Mouse (Mus musculus) frontal cortex, adult (tissue): Measurements from ENCODE around the gene Kcnh2.

Experiments used
- ATAC-seq: cut with Nextera tagmentation; 2 replicates; pipeline ENCODE4 v1.9.2; 2017; ENCODE audit warnings: mild to moderate bottlenecking, moderate library complexity, mixed read lengths; ENCODE audit not compliant: low TSS enrichment

Gene Kcnh2

DNA sequence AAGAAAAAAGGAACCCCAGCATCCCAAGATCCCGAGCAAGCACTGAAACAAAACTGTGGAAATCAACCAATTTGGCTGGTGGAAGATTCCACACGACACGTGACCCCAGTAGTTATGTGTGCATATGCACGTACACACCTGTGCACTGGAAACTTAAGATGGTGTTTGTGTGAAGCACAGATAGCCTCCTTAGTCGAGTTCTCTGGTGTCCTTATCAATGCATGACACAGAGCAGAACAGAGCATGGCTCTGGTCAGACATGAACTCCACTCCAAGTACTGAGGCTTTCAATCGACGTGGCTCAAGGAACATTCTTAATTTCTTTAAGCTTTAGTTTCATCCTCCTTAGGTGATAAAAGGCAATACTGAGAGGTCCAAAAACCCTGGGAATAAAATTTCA is 5.1 kb downstream of the Kcnh2 start:
- no peak for ATAC-seq

DNA sequence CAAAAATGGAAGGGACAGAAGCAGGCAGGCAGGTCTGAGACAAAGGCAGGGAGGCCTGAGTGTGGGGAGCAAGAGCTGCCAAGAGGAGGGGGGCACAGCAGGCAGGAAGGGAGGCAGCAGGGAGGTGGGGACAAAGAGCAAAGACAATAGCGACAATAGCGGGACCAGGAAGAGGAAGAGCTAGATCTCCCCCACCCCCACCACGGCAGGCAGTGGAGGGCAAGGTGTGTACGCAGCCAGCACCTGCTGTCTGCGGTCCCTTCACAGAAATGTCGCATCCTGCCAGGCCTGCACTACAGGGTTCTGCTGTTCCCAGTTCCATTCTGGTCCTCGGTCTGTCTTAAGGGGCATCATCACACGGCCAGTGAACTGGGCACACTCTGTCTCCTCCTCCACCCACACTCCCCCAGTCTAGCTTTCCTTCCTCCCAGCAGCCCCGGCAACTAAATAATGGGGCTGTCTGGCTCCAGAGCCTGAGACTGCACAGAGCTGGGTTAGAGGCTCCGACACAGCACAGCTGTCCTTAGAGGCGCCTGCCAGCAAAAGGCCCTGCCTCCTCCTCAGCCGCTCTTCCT is 6.8 kb downstream of the Kcnh2 start:
- peak; percentile 42 for ATAC-seq

DNA sequence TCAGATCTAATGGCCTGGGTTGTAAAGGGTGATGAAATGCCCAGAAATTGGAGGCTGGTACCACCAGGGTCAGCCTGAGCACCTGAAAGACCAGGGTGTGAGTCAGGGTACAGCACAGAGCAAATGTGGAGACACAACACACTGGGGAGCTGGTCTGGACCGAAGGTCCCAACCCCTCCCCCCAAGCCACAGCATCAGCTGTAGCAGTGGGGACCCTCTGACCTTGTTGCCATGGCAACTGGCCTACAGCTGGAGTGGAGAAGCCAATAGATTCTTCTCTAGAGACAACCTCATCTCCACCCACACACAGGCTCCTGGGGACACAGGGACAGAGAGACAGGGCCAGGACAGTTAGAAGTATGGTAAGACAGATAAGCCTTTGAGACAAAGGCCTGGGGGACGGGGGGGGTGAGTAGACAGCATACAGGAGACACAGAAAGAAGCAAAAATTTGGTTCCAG is 7.4 kb downstream of the Kcnh2 start:
- no peak for ATAC-seq

DNA sequence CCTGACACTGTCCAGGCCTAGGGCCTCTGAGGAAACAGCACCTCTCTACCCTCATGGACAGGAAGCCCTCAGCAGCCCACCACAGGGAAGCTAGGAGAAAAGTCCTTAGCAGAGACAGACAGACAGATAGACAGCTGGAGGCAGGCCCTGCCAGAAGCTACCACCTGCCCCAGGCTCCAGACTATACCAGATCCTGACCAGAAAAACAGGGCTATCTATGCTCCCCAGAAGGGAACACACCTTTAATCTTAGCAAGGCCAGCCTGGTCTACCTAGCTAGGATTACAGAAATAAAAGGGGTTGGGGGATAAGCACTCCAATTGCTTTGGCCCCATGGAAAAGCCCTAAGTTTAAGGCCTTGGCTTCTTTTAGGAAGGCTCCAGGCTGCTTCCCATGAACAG is 8.0 kb downstream of the Kcnh2 start:
- ATAC-seq, result no peak

DNA sequence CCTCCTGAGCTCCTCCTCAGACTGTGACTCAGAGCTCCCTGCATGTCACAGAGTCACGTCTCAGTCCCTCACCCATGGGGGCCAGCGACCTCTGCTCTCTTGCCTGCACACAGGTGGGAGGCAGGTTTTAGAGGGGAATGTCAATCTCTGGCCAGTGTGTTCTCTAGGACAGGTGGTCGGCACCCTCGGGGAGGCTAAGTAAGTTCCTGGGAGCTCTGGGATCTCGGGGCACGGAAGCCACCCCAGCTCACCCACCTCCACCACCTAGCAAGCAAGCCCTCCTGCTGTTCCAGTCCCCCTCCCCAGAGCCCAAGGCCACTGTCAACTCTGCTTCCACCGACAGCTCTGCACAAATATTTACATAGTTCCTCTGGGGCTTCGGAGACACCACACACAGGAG is 8.4 kb downstream of the Kcnh2 start:
- ATAC-seq, result no peak

DNA sequence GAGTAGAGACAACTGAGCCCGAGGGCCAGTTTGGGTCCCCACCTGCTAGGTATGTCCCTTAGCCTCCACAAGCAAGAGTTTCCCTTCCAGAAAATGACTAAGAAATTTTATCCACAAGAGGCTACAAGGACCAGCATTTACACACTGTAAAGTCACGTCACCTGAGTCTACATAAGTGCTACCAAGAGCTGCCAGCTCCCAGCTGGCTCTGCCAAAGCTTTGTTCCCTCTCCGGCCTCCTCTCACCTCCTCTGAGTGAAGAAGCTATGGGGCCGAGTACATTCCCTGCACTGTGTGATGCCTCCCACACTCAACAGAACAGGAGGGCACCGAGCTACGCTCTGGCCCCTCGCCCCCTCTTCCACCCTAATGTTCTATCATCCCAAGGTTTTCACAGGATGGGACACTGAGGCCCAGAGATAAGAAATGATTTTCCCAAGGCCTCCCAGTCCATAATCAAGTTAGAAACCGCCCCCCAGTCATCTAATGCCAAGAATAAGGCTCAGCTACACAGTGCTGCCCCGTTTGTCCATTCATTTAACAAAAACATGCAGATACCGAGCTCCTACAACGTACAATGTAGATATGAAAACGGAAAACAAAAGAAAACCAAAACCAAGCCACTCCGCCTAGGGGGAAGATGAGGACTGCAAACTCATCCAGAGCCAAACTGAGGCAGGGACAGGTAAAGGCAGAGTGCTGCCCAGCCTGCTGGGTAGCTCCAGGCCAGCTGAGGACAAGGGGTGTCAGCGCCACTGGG is 9.0 kb downstream of the Kcnh2 start:
- no peak for ATAC-seq

DNA sequence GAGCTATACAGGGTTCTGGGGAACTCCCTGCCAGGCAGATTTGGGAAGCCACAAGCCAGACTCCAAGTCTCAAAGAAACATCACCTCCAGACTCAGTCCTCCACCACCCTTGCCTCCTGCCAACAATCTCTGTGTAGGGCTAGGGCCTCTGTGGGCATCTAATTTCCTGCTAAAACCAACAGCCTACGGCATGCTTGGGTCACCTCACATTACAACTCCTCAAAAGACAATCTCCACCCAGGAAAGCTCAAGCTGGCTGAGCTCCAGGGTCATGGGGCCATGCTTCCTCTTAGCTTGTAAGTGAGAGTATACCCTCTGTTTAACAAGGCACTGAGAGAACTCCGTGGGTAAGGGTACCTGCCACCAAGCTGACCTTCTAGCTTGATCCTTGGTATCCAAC is 13.6 kb downstream of the Kcnh2 start:
- ATAC-seq, result no peak

DNA sequence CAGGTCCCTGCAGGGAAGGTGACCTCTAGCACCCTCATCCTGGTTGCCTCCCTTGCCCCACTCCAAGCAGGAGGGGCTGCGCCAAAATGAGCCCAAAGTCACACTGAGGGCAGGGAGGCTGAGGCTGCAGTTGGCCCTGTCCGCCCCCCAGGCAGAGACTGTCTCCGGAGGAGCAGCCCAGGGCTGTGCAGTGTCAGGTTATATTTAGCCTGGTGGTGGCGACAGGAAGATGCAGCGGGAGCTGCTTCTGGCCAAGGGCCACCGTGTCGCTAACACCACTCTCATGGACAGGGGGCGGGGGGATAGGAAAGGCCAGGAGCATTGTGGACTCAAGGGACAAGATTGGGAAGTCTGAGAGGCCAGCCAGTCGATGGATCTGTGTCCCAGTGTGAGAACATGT is 14.0 kb downstream of the Kcnh2 start:
- no peak for ATAC-seq

DNA sequence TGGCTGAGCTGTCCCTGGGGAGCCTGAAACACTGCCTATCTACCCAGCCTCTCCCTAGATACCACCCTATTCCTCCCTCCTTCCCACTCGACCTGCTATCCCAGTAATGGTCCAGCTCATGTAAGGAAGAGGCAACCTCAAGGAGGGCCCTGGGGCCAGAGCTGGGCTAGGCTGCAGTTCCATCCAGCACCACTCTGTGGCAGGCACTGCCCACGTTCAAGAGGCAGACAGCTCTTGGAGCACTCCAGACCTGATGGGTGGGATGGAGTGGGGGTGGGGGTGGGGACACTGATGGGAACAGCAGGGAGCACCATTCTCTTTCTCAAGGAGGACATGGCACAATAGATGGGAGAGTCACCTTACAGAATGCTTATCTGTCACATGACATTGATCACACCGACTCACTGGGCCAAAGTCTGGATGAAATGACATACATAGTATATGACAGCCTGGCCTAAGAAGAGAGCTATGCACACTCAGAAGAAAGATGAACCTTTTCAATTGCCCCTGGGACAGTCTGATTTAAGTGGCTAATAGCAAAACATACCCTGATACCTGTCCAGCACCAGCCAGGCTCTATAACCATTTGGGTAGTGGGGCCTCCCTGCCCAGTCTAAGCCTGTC is 15.4 kb downstream of the Kcnh2 start:
- ATAC-seq, result peak; percentile 90

DNA sequence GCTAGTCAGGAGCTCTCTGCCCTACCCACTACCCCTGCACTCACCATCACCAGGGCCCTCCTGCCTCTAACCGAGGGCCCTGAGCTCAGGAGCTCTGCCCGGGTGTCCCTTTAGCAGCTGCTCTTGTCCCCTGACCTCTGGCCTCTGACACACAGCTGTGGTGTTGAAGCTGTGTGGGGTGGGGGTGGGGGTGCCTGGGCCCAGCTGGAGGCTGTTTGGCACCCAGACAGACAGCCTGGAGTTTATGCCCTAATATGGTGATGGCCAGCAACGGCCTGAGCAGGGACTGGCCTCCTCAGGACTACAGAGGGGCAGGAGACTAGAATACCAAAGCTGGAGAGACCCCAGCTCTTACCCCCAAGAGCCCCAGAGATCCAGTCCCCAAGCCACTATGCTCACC is 16.7 kb downstream of the Kcnh2 start:
- no peak for ATAC-seq

DNA sequence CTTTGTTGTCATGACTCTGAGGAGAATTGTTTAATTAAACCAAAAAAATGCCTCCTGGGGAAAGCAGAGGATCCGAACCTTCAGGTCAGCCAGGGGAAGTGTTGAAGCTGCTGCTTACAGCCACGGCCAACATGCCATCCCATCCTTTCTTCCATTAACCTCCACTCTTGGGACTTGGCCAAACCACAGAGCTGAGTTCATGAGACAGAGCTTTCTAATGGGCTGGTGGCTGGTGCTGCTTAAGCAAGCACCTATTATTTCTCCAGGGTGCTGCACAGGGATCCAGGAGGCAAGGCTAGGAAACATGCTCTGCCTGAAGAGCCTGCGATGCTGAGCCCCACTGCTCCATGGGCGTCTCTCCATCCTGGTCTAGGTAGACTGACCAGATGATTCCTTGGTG is 19.0 kb downstream of the Kcnh2 start:
- ATAC-seq, result no peak

DNA sequence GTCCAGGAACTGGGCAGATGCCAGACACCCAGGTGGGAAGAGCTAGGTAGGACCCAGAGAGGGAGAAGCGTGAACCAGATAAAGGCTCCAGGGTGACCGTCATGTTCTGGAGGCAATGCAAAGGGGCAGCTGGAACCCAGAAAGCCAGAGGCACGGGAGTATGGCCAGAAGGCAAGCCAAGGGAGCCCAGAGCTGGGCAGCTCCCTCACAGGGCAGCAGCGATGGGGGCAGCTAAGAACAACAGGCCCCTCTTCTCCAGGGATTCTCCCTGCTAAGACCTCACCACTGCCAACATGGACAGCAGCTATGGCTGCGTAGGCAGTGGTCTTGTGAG is 21.5 kb downstream of the Kcnh2 start:
- ATAC-seq, result no peak

DNA sequence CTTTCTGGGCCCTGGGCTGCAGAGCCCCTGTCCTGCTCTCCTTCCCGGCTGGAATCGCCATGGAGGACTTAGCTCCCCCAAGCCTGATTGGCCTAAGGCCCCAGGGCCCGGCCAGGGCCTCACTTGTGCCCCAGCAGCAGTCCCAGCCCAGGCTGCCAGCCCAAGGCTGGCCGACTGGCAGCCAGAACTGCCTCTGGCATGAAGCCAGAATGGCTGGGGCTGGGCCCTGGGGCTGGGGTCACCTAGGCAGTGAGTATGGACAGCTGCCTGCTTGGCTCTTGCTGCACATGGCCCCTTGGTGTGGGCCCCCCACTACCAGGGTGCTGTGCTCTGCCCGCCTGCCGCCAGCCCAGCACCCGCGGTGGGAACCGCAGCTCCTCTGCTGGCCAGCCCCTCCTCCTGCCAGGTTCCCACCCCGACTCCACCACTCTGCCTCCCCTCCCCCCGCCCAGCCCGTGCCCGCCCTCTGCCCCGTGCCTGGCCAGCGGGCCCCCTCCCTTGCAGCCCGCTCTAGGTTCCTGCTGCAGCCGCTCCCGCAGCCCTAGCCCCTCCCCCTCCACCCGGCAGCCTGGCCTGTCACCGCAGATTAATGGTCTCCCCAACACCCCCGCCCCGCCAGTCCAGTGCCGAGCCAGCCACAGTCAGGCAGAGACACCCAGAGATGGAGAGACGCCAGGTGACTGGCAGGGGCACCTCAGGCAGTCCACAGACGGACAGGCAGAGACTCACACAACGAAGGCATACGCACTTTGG is 22.0 kb downstream of the Kcnh2 start:
- no peak for ATAC-seq

DNA sequence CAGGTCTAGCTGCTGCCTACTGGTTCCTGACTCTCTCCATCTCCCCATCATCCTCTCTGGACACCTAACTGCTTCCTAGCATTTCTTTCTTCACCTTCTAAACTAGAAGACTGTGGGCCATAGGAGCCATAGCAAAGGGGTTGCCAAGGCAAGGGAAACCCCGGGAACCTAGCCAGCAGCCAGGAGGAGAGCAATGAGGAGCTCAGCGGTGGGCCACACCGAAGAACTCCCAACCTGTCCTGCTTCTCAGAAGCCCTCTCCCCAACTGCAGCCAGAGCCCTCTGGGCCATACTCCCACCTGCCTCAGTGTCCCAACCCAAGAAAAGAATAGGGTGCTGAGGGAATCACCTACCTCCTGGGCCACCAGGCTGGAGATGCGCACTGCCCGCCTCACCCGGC is 22.6 kb downstream of the Kcnh2 start:
- ATAC-seq, result no peak

DNA sequence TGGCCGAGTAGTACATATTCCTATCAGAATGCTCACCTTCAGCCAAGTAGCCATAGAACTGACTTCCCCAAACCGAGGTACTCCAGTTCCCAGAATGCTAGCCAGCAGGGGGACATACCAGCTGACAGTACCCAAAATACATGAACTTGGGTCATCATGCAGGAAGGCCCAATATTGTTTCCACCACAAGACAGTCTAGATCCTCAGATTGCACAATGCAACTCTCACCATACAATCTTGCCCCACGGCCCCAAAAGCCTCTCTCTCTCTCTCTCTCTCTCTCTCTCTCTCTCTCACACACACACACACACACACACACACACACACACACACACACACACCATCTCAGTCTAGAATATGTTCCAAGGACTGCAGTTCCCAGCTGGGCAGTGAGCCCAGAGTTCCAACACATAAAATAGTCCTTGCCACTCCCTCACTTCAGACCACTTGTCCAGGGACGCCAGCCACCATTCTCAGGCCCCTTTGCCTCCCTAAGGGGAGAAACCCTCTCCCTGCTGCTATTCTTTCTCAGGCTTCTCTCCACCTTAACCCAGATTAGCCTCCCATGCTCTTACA is 24.5 kb downstream of the Kcnh2 start:
- no peak for ATAC-seq

DNA sequence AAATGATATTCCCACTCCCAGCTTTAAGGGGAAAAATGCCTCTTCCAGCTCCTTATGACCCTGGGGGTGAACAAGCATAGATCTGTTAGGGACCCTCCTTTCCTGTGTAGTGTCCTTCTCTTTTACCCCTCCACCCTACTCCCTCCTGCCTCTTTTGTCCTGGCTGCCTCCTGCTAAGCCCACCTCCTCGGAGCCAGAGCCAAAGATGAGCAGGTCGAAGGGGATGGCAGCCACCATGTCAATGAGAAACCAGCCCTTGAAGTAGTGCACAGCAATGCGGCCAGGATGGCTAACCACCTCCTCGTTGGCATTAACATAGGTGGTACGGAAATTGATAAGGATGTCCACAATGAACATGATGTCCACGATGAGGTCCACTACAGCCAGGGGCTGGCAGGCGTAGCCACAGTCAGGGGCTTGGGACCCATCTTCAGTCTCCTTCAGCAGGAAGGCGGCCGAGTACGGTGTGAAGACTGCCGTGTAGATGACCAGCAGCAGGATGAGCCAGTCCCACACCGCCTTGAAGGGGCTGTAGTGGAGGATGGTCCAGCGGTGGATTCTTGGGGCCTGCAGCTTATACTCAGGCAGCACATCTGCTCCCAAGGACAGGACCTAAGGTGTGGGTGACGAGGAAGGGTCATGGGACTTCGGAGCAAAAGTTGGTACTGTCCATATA is 25.1 kb downstream of the Kcnh2 start:
- no peak for ATAC-seq

DNA sequence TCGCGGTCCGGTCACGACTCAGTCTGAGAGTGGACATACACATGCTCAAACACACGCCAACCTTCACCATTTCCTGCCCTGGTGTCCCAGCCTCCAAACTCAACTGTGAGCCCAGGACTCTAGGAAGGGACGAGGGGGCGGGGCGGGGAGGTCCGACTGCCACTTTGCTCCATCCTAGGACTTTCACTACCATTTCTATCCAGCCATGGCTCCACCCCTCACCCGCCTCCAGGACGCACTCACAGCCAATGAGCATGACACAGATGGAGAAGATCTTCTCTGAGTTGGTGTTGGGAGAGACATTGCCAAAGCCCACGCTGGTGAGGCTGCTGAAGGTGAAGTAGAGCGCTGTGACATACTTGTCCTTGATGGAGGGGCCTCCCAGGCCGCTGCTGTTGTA is 26.2 kb downstream of the Kcnh2 start:
- ATAC-seq, result no peak

DNA sequence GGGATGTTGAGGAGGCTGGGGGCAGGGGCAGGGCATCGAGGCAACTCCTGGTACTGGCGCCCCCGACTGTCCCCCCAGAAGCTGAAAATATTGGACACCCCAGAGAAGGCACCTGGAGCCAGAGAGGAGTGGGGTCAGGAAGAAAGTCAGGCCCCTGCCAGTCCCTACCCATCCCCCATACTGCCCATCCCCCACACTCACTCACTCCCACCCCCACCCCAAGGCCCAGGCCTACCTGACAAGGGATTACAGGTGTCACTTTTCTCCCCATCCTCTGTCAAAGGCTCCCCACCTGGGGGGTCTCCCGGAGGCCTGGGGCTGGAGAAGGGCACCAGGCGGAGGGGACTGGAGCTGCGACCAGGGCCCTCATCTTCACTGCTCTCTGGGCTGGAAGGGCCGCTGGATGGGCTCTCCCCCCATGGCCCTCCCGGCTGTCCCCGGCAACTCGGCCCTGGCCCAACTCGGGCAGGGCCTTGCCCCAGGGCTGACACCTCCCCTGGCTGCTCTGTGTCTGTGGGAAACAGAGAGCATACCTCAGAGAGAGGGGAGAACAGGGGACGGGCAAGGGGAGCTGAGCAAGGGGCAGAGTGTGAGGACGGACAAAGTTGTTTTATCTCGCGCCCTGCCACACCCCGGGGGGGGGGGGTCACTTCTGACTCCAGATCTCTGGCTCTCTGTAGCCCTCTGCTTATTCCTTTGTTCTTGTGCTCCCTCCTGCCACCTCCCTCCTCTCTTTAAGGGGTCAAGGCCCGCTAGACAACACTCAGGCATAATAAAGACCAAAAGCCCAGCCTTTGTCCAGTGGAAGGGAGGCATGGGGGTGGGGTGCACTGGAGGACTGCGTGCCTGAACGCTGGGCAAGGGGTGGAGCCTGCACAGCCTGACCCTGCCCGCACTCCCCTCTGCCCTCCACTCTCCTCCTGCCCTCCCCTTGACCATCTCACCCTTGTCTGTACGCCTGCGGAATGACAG is 29.4 kb downstream of the Kcnh2 start:
- ATAC-seq, result no peak

DNA sequence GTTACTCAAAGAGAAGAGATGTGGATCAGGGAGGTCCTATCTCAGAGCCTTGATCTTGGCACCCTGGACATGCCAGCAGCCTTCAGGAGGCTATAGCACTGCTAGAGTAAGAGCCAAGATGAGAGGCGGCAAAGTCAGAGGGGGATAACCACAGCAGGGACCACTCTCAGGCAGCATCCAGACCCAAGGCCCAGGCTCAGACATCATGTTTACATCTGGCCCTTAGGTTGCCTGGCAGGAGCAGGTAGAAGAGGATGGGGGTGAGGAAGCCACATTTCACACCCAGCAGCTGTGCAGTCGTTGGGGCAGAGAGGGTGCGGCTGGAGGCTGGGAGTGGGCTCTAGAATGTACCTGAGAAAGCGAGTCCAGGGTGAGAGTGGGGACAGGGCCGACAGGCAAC is 30.5 kb downstream of the Kcnh2 start:
- no peak for ATAC-seq

DNA sequence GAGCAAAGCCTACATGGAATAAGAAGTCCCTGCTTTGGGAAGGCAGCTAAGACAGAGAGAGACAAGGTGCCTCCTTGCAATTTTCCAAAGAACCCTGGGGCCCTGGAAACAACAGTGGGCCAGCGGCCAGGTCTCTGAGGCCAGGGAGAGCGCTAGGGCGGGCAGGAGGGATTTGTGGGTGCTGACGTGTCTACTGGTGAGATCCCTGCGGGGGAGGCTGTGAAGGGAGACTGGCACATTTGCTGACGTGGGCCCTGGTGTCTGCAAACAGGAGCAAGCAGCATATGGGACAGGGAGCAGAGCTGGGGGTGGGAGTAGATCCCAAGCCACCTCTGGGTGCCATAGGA is 31.0 kb downstream of the Kcnh2 start:
- ATAC-seq, result peak; percentile 88
